Mouse (Mus musculus): Measurements from ENCODE around the gene Gas2l2. TPM values are rescaled to one million over a fixed set of nuclear protein-coding genes. Genes with fewer than 3 reads are reported as not detected.

Gas2l2 gene
- polyA plus RNA-seq, 1 experiment from 2014 or later = not detected

- TF ChIP-seq CTCF (IDR thresholded peaks at IDR 0.05; ENCODE audit: low read depth) = no peak
- Histone ChIP-seq H3K27ac (no peak overlapping the region), H3K9ac (ENCODE audit: low read depth, low read length) (no peak overlapping the region), H3K9me3 (replicated peaks; ENCODE audit: low read length) (no peaks in the 10 kb centered on the region), H3K36me3 (ENCODE audit: insufficient read depth, low read length) (no peaks in the 10 kb centered on the region), H3K4me3 (replicated peaks; ENCODE audit: low read depth, low read length) (no peak overlapping the region), H3K4me1 (replicated peaks; ENCODE audit: insufficient read depth, low read length) (no peaks in the 10 kb centered on the region), H3K27me3 (ENCODE audit: insufficient read depth, low read length) (no peaks in the 10 kb centered on the region), H3K4me2 (ENCODE audit: low read length) (no peak overlapping the region)
- DNase-seq (ENCODE audit: low spot score) (peak; percentile 25), ATAC-seq (replicated peaks; ENCODE audit: low FRiP score, low read depth) (no peak)
- WGBS = 11% methylated on average over 4 of the region's 4 CpGs
These were observed 25.3 kb upstream of the Gas2l2 start for GRCm38 (mm10) chr11:83454548-83454947.

- H3K36me3 ChIP-seq (ENCODE audit: insufficient read depth, low read length) = no peaks in the 10 kb centered on the region
- no peak overlapping the region for H3K4me3 ChIP-seq (replicated peaks; ENCODE audit: low read depth, low read length)
- no peaks in the 10 kb centered on the region for H3K9me3 ChIP-seq (replicated peaks; ENCODE audit: low read length)
- 86% methylated on average over 10 of the region's 10 CpGs for WGBS
- H3K9ac ChIP-seq (ENCODE audit: low read depth, low read length) = no peak overlapping the region
- no peak for TF ChIP-seq CTCF (IDR thresholded peaks at IDR 0.05; ENCODE audit: low read depth)
- H3K27ac ChIP-seq = no peak overlapping the region
- no peak overlapping the region for H3K4me2 ChIP-seq (ENCODE audit: low read length)
- no peaks in the 10 kb centered on the region for H3K27me3 ChIP-seq (ENCODE audit: insufficient read depth, low read length)
- ATAC-seq (replicated peaks; ENCODE audit: low FRiP score, low read depth) (no peak), DNase-seq (ENCODE audit: low spot score) (no peak)
- peaks cover 15% of the 10 kb centered on the region for H3K4me1 ChIP-seq (replicated peaks; ENCODE audit: insufficient read depth, low read length)
These were observed 22.0 kb upstream of the Gas2l2 start for GRCm38 (mm10) chr11:83451281-83451680.

- H3K9me3 ChIP-seq (replicated peaks; ENCODE audit: low read length) = no peaks in the 10 kb centered on the region
- no peak for TF ChIP-seq CTCF (IDR thresholded peaks at IDR 0.05; ENCODE audit: low read depth)
- no peak overlapping the region for H3K4me3 ChIP-seq (replicated peaks; ENCODE audit: low read depth, low read length)
- DNase-seq (ENCODE audit: low spot score) (no peak), ATAC-seq (replicated peaks; ENCODE audit: low FRiP score, low read depth) (no peak)
- H3K9ac ChIP-seq (ENCODE audit: low read depth, low read length) = no peak overlapping the region
- peaks cover 15% of the 10 kb centered on the region for H3K4me1 ChIP-seq (replicated peaks; ENCODE audit: insufficient read depth, low read length)
- 0 out of 2 replicates have a peak, but pooled peaks cover under 1% of the 10 kb centered on the region for H3K27me3 ChIP-seq (ENCODE audit: insufficient read depth, low read length)
- no peak overlapping the region for H3K27ac ChIP-seq
- H3K4me2 ChIP-seq (ENCODE audit: low read length) = no peak overlapping the region
- WGBS = 59% methylated on average over 1 of the region's 1 CpGs
- H3K36me3 ChIP-seq (ENCODE audit: insufficient read depth, low read length) = no peaks in the 10 kb centered on the region
These were observed 21.3 kb upstream of the Gas2l2 start for GRCm38 (mm10) chr11:83450550-83450949.

GRCm38 (mm10) chr11:83449298-83449697, 20.0 kb upstream of the Gas2l2 start:
- H3K4me3 ChIP-seq (replicated peaks; ENCODE audit: low read depth, low read length) = no peak overlapping the region
- H3K27me3 ChIP-seq (ENCODE audit: insufficient read depth, low read length) = peaks cover 7% of the 10 kb centered on the region; the same call in 1 of the 2 replicates
- 19% methylated on average over 4 of the region's 4 CpGs for WGBS
- no peak for TF ChIP-seq CTCF (IDR thresholded peaks at IDR 0.05; ENCODE audit: low read depth)
- no peaks in the 10 kb centered on the region for H3K36me3 ChIP-seq (ENCODE audit: insufficient read depth, low read length)
- DNase-seq (ENCODE audit: low spot score) (peak; percentile 36), ATAC-seq (replicated peaks; ENCODE audit: low FRiP score, low read depth) (no peak)
- H3K9ac ChIP-seq (ENCODE audit: low read depth, low read length) = no peak overlapping the region
- H3K27ac ChIP-seq = 0 out of 2 replicates have a peak overlapping the region, but pooled peaks have one; percentile 42
- peaks cover 15% of the 10 kb centered on the region for H3K4me1 ChIP-seq (replicated peaks; ENCODE audit: insufficient read depth, low read length)
- H3K9me3 ChIP-seq (replicated peaks; ENCODE audit: low read length) = no peaks in the 10 kb centered on the region
- no peak overlapping the region for H3K4me2 ChIP-seq (ENCODE audit: low read length)

DNA sequence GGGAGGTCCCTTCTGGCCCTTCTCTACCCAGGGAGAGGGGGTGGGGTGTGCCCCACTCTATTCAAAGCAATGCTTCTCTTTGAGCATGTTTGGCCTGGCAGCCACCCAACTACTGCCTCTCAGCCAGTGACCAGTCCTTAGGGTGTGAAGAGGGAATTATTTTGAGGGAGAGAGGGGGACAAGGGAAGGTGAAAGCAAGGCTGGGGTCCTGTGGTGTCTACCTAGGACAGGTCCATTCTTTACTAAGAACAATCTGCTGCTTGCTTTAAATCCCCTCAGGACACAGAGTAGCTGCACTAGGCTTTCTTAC, 19.6 kb upstream of the Gas2l2 start:
- H3K36me3 ChIP-seq (ENCODE audit: insufficient read depth, low read length) = no peaks in the 10 kb centered on the region
- H3K27ac ChIP-seq = peak overlapping the region; percentile 42; the same call in 1 of the 2 replicates
- DNase-seq (ENCODE audit: low spot score) = no peak
- H3K9ac ChIP-seq (ENCODE audit: low read depth, low read length) = no peak overlapping the region
- no peak for TF ChIP-seq CTCF (IDR thresholded peaks at IDR 0.05; ENCODE audit: low read depth)
- no peak for ATAC-seq (replicated peaks; ENCODE audit: low FRiP score, low read depth)
- no peak overlapping the region for H3K4me3 ChIP-seq (replicated peaks; ENCODE audit: low read depth, low read length)
- no peak overlapping the region for H3K4me2 ChIP-seq (ENCODE audit: low read length)
- H3K4me1 ChIP-seq (replicated peaks; ENCODE audit: insufficient read depth, low read length) = peaks cover 15% of the 10 kb centered on the region
- H3K27me3 ChIP-seq (ENCODE audit: insufficient read depth, low read length) = peaks cover 11% of the 10 kb centered on the region; the same call in 1 of the 2 replicates
- no peaks in the 10 kb centered on the region for H3K9me3 ChIP-seq (replicated peaks; ENCODE audit: low read length)

DNA sequence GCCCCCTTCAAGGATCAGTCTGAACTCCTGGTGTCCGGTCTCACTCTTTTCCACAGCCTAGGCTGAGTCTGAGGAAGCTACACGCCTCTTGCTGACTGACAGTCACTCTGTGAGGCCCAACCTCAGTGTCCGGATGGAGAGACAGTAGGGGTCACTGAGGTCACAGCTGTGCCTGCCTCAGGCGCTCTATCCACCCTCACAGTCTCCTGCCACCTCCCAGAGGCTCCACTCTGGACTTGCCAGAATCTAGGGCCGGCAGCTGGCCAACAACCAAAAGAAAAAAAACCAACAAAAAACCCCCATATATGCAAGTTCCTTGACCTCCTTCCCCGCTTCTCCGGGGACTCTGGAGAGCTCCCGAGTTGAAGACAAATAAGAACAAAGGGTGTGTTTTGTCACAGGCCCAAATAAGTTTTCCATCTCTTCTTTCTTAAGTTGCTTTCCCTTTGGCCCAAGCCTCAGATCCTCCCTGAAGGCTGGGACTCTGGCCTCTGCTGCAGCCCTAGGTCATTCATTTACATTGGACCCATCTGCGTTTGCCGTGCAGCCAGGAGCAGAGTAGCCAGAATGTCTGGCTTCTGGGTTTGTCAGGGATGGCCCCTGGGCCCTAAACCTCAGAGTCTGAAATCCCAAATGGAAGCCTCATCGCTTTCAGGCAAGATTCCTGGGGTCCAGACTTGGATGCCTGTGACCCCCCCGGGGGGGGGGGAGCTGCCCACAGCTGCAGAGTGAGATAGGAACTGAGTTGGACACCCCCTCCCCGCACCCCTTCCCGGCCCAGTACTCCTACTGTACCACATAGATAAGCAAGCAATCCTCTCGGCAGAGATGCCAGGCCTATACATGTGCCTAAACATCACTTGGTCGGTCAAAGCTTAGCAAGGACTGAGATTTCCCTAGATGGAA, 19.0 kb upstream of the Gas2l2 start:
- Histone ChIP-seq H3K27ac (peak overlapping the region; percentile 42; the same call in 1 of the 2 replicates), H3K36me3 (ENCODE audit: insufficient read depth, low read length) (no peaks in the 10 kb centered on the region), H3K27me3 (ENCODE audit: insufficient read depth, low read length) (peaks cover 17% of the 10 kb centered on the region), H3K9me3 (replicated peaks; ENCODE audit: low read length) (no peaks in the 10 kb centered on the region), H3K4me2 (ENCODE audit: low read length) (no peak overlapping the region), H3K4me1 (replicated peaks; ENCODE audit: insufficient read depth, low read length) (peaks cover 15% of the 10 kb centered on the region), H3K4me3 (replicated peaks; ENCODE audit: low read depth, low read length) (no peak overlapping the region), H3K9ac (ENCODE audit: low read depth, low read length) (no peak overlapping the region)
- no peak for ATAC-seq (replicated peaks; ENCODE audit: low FRiP score, low read depth)
- TF ChIP-seq CTCF (IDR thresholded peaks at IDR 0.05; ENCODE audit: low read depth) = no peak
- DNase-seq (ENCODE audit: low spot score) = peak; percentile 55
- WGBS = 39% methylated on average over 16 of the region's 16 CpGs
